Mouse (Mus musculus) thymus, postnatal 10 days (tissue): ENCODE results near the gene Clock.

Experiments
- DNase-seq, 2 experiments: peaks; one replicate each; pipeline ENCODE4 v3.0.0; 2021; ENCODE audit warnings: low spot score in 2 of 2

Gene Clock

DNA sequence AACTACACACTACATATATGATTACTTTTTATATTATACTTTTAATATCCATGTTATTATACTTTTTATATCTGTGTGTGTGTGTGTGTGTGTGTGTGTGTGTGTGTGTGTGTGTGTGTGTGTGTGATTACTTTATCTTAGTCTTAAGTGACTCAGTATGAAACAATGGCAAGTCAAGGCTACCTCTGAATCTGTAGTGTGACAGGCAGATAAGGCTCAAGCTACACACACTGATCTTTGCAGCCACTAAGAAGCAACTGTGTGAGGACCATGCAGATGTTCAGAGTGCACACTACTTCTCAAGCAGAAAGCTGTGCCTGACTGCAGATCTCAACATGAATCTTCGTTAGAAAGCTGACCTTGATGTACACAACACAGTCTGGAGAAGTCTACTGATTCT, 20.7 kb downstream of the Clock start:
- no peak for DNase-seq

DNA sequence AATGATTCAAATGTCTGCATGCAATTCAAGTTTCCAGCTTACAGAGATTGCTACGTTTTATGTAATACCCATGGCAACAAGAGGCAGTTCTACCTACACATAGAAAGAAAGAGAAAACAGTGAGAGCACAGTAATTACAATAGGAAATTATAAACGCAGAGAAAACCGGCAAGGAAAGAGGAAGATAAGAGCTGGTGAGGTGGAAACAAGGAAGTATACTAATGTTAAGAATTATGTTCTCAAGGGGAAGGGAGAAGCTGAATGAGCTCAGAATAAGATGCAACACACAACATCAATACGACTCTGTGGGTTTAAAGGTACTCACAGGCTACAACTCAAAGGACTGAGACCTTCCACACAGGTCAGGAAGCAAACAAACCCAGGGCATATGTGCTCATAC, 29.6 kb downstream of the Clock start:
- no peak for DNase-seq

DNA sequence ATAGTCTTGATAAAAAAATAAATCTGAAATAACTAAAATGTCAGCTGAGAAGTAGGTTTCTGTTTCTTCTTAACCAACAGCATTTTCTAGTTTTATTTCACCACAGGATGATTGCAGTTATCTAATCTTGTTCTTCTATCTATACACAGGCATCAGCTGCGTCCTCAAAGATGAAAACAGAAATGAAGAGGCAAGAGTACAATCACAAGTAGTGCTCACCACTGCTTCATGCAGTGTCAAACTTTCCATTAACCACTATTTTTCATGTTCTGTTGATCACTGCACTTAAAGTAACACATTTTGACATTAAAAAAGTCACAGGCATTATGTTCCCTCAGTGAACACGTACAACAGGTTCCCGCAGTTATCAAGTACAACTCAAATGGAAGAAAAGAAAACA, 53.6 kb downstream of the Clock start:
- DNase-seq: no peak

DNA sequence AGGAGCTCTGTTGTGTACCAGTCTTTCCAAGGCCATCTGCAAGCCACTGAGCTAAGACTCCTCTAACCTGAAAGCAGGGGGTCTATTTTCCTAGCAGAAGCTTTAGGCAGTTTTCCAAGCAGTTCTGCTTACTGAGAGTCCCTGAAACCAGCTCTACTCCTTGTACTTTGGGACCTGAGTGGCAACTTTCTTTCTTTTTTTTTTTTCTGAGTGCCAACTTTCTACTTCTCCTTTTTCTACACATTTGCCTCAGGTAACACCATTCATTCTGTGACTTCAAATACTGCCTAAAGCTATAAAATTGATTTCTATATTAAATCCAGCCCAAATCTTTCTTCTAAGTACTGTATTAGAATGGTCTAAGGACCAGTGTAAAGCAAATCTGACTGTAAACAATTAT, 58.1 kb downstream of the Clock start:
- no peak for DNase-seq

DNA sequence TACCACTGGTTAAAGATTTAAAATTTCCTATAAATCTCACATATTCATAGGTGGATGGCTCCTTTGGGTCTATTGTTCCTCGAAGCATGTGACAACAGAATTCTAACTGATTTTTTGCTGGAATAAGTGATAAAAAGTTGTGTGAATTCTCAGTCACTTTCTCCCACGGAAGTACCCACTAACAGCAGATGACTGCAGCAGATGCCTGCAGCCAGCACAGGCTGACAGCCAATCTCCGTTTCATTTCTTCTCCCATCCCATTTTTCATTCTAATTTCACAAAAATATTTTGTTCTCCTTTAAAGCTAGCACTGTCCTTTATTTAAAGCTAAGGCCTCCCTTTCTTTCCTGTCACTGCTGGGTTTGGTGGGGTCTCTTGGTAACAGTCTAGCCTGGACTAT, 59.2 kb downstream of the Clock start:
- no peak for DNase-seq

DNA sequence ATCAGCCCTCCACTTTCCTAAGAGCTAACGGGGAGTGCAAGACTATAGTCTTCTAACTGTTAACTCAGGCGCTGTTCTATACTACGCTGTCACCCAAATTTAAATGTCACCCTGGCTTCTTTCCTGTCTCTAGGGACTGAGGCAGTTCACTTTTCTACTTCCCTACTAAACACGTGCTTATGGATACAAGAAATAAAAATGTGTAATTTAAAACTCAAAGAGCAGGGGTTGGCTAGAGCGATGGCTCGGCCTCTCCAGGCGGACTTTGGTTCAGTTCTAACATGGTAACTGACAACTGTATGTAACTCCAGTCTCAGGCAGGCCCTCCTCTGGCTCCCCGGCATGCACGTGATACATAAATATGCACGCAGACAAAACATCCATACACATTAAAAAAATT, 60.2 kb downstream of the Clock start:
- DNase-seq: no peak

DNA sequence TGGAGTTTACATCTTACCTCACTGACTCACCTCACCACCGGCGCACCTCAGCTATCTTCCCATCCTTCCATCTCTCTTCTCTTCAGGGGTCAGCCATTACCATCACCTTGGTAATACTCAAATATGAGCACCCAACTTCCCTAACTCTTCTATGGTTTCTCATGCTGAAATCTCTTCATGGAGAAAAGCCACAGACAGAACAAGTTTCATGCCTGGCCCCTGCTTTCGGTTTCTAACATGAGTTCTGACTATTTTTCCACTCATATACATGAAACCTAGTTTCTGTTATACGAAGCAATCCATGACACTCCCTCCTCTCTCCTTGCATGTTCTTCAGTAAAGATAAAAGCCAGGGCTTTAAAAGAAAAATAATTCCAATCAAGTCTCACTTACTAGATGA, 60.7 kb downstream of the Clock start:
- no peak for DNase-seq

DNA sequence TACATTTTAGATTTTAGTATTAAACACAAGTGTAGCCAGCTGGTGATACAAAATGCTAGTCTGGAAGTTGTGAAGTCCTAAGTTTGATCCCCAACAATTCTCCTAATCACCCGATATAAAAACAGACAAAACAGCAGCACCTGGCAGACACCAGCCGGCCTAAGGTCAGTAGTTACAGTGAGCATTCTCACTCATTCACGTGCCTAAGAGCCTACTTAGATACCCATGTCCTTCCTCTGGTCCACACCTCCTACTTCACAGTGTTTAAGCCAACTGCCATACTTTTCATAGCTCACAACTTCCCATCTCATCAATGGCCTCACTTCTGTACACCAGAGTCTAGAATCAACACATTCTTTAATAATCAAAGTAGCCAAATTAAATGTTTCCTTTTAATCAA, 61.3 kb downstream of the Clock start:
- no peak for DNase-seq

DNA sequence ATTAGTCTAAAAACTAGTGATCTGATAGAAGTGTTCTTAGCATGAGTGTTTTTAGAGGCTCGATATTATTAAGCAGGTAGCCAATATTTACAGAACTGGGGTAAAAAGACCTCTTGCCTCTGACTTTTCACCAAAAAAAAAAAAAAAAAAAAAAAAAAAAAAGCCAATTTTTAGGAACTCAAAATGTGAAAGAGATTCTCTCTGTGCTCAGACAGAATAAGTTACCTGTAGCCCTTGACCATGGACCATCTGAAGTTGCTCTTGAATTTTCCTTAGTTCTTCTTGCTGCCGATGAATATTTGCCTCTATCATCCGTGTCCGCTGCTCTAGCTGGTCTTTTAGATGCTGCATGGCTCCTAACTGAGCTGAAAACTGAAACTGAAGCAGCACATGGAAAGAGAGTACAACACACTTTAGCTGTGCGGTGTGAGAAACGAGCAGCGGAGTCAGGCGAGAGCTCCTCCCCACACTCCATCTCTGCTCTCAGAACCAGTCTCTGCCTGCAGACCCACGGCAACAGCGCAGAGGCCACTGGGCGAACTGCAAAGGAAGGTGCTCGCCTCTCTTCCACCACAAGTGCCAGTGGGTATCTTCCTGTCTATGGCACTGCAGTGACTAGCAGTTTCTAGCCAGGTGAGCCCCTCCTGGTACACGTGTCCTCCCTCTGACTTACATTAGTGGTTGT, 73.3 kb downstream of the Clock start:
- DNase-seq: no peak

DNA sequence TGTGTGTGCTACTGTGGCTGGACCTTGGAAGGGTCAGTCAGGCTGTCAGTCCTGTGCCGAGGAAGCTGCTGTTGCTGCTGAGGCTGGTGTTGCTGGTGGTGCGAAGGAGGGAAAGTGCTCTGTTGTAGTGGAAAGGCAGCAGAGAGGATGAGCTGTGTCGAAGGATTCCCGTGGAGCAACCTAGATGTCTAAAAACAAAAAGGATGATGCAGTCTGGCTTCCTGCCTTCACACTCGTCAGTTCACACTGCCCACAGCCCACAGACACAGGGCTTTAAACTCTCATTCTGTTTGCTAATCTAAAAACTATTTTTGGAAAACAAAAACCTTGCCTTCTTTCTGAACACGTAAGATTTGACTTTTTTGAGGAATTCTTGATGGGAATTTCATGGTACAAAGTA, 87.9 kb downstream of the Clock start:
- DNase-seq: no peak

DNA sequence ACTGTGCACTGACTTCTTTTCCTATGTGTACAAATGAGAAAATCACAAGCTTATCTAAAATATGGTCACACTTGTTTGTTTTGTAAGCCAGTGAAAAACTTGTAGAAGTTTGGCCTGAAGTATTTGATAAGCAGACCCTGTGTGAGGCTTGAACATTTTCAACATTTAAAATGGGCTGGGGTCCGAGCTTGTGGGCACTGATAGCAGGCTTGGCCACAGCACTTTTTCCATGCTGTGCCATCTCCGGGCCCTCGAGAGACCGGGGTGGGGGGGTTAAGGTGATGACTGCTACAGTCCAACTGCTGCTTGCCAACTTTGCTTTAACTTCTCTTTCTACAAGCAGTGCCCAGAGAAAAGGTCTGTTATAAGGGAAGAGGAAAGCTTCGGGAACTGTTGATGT, 96.5 kb downstream of the Clock start:
- no peak for DNase-seq

DNA sequence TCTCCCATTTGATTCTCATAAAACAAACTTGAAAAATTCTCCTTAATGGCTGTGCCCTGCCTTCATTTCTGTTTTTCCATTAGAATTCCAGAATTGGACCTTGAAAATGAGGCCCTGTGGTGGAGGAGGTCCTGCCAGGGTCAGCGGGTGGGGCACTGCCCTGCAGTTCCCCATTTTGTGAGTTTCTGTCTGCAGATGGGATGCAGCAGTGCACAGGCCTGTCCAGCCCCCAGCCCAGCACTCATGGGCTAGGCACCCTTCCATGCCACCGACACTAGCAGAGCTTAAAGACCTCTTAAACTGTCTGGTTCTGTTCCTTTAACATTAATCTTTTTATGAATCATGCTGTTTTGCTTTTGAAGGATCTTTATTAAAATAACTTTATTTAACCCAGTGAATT, 98.7 kb downstream of the Clock start:
- DNase-seq: no peak

DNA sequence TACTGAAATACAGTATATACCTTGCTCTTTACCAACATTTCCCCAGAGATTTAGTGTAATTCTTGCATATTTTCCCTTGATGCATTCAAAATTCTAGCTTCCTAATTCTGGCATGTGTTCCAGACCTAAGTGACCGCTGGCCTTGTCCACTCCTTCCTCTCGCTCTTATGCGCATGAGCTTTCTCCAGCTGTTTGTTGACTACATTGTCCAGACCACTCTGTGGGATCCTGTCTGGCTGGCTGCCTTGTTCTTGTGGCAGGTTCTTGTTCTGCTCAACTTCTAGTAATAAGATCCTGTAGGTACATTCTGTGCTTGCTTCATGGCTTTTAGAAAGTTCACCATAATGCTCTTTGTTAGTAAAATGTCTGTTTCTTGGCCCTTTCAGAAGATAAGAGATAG, 101.4 kb downstream of the Clock start:
- no peak for DNase-seq

DNA sequence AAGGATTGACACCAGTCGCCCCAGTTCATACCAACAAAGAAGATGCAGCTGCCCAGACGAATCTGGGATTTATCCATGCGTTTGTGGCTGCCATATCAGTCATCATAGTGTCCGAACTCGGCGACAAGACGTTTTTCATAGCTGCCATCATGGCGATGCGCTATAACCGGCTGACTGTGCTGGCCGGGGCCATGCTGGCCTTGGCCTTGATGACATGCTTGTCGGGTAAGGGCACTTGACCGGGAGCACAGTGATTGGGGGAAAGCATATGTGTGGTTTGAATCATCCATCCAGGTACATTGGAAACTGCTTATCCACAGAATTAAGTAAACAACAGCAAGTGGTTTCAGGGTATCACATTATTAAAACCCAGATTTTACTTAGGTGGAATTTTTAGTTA, 105.2 kb downstream of the Clock start:
- DNase-seq: no peak

DNA sequence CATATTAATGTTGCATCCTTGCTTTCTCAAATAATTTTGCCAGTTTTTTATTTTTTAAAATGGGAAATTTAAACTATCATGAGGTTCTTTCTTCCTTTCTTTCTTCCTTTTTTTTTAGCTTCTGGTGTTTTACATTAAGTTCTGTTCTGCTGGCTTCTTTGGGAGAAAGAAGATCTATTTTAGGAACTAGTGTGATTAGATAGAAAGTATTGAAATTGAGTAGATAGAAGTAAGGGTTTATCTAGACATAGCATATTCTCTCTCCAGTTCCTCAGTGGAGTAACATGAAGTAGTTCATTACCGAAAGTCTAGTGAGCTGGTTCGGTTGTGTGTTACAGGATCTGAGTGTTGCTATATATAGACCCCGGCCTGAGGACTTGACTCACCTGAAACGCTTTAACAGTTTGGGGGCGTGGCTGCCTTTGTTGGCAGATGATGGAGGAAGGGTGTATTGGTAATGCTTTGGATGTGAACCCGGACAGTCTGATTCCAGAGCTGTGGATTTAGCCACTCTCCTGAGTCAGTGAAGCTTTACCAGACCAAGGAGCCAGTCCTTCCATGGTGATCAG, 110.1 kb downstream of the Clock start:
- no peak for DNase-seq

DNA sequence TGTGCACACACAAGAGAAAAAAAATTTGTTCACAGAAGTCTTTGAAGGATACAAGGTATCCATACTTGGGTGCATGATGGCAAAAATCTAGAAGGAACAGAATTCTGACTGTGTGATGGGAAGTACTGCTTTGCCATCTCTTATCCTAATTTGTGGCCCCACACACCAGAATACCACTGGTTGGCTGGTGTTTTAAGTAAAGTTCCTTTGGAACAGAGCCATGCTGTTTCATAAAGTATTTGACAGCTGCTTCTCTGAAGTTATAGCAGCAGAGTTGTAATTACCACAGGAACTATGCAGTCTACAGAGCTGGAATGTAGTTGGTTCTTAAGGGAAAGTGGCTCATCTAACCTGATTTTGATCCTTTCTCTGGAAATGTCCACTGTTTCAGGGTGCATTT, 111.5 kb downstream of the Clock start:
- no peak for DNase-seq

DNA sequence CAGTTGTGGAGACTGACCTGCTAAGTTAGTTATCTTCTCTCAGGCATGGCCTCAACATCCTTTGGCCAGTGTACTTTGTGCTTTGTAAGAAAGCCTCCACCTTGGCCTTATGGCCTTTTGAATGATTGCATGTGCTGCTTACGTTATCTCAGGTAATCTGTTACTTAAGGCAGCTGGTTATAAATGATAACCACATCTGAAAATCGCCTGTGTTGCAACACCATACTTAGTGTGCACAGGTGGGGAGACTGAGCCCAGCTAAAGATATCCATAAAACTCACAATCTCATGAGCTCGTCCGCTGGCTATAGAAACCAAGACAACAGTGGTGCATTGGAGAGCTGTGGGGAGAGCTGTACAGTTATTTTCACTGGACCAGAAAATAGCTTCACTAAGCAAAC, 114.0 kb downstream of the Clock start:
- DNase-seq: no peak

DNA sequence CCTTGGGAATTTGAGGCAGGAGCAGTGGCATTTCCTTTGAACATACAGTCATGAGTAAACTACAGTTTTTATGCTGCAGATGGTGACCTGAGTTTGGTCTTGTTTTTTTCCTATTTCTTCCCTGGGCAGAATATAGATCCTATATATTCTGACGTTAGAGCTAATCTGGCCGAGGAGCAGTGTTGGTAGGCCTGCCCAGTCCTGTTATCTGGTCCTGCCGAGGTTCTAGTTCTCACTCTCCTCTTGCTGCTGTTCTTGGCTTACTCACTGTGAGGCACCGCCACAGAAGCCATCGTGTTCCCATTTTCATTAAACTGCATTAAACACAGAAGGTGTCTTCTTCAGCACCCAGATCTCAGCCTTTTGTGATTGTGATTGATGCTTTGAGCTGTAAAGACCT, 116.7 kb downstream of the Clock start:
- no peak for DNase-seq

DNA sequence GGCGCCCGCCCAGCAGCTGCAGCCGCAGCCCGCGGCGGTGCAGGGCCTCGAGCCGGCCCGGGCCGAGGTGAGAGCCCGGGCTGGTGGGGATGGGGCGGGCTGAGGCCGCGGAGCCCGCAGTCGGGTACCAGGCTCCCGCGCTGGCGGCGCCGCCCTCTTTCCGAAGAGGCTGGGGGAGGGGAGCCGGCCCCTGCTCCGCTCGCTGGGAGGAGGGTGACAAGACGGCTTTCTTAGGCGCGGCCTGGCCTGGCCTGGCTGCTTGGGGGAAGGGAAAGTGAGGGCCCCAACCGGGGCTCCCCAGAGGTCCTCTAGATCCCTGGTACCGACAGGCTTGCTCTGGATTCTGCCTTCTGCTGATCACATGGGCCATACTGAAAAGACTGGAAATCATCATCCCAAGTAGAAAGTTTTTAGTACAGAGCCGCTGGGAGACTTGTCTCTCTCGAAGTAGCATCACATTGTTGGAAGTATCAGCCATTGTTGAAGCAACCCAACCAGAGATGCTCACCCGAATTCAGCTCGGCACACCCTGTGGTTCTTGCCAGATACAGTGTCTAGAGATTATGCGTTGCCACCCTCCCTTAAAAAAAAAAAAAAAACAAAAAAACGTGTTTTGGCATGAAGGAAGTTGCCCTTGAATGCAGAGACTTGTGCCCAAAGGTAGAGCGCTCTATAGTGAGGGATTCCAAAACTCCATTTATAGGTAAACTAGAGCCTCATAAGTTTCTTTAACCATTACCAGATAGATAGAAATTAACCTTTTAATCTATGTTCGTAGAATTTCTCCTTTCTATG, 120.1 kb downstream of the Clock start:
- DNase-seq: peak; percentile 63 to 65

DNA sequence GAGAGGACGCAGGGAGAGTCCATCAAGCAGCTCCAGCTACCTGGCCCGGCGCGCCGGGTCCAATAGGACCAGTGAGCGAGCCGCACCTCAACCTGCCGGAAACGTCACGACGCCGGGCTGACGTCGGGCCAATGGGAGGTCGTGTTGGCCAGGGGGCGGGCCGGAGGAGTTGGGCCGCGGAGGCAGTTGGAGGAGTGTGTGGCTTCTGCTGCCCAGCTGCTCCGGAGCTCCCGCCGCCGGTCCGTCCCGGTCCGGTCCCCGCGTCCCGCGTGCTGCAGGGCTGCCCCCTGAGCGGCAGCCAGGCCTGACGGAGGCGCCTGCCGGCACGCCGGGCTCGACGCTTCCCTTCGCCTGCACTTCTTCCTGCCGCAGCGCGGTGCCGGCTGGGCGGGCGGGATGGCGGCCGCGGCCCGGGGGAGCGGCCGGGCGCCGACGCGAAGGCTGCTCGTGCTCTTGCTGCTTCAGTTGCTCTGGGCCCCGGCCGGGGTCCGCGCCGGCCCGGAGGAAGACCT, 120.8 kb downstream of the Clock start, which contains the start of gene Tmem165:
TSS of gene Tmem165 (plus strand) at position 131 of the 512 bp plus-strand sequence.
- DNase-seq: peak; percentile 84 to 85

DNA sequence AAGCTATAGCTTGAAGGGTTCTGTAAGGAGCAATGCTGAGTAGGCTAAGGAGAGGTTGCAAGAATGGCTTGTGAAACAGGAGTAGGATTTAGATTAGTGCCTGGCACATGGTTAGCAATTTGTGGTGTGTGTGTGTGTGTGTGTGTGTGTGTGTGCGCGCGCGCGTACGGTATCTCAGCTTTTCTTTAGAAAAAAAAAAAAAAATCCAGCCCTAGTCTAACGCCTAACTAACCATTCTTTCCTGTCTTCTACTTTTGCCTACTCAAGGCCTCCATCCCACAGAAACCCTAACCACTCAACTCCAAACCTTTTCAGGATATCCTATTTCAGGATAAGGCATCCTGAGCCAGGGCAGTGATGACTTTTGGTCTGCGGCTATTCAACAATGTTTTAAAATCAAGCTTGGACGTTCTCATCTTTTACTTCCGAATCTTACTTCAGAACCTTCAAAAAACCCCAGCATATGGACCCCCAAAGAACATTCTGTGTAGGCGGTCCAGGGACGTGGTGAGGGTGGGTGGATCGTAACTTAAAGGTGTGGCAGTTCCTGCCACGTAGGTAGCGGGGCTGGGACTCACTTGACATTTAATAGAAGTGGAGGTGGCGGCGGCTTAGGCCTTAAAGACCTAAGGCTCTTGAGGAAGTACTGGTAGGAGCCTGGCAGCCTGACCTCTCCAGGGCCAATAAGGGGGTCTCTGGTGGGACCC, 121.4 kb downstream of the Clock start:
- no peak for DNase-seq

DNA sequence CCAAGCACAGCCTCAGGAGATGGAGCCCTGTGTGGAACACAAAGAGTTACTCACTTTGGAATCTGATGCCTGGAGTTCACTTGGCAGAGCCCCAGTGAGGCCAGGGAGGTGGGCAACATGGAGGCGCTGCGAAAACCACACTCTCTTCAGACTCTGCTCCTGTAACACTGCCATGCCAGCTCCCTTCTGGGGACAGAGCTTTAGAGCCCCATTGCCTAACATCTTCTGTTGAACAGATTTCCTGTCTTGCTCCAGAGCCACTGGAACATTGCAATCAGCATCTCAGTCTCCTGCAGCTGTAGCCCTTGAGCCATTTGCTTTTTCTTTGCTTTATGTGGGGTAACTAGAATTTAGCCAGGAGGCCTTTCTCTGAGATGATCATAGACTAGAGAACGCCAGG, 122.3 kb downstream of the Clock start:
- DNase-seq: no peak
